Mouse (Mus musculus) stomach, postnatal 0 days (tissue): ENCODE results near the gene Spag16.

Experiments
- CTCF ChIP-seq: IDR thresholded peaks from 2 replicates; pipeline ENCODE4 v1.5.1; 2016; ENCODE audit warnings: antibody characterized with exemption, low read depth, mild to moderate bottlenecking, moderate library complexity
- EP300 ChIP-seq: optimal IDR thresholded peaks from 2 replicates; pipeline ENCODE3; 2016; ENCODE audit warnings: antibody characterized with exemption

GRCm38 (mm10) chr1:70073440-70073839, 246.7 kb downstream of the Spag16 start:
- TF ChIP-seq CTCF (no peak), EP300 (no peak)
